Comparison of ENCODE assay signal across 12 mouse cellular contexts in genomic region chr7:66273494-66273893, GRCm38 (mm10).
"Had no signal": no experiment of that assay in that cellular context is flagged by ENCODE, and none has a peak within 500 bp of the region (broad histone marks: within the 10 kb centered on the region; RNA-seq: fewer than 3 reads in every experiment).

No protein-coding gene starts in this region.

- DNase-seq: gastrocnemius, postnatal 14 days; gastrocnemius, postnatal 36 days; heart, adult 11 months; heart, adult 2 months; heart, postnatal 14 days; heart, postnatal 36 days; kidney, adult 18-20 months; kidney, adult 8-10 months; kidney, postnatal 10 days; kidney, postnatal 25 days; kidney, postnatal 4 days; liver had no signal
